In the genomic region with DNA sequence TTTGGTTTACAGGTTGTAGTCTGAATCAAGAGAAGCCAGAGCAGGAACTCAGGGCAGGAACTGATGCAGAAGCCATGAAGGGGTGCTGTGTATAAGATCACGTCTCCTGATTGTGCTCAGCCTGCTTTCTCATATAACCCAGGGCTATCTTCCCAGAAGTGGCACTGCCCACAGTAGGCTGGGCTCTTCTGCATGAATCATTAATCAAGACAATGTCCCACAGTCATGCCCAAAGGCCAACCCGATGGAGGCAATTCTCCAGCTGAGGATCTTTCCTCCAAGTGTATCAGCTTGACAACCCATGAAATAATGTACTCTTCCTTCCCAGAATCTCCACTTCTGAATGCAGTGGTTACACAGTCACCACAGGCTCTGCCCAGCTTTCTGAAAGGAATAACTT, we compare ENCODE assay signal across 21 mouse cellular contexts. TPM values are rescaled to one million over a fixed set of nuclear protein-coding genes. Genes with fewer than 3 reads are reported as not detected.
"Had no signal": no experiment of that assay in that cellular context is flagged by ENCODE, and none has a peak within 500 bp of the region (broad histone marks: within the 10 kb centered on the region; RNA-seq: fewer than 3 reads in every experiment).

No protein-coding gene starts in this region.

- H3K4me1 ChIP-seq: liver, embryonic 12.5 days; midbrain, embryonic 10.5 days; neural tube, embryonic 12.5 days had no signal

- ATAC-seq: intestine, embryonic 15.5 days; liver, embryonic 12.5 days had no signal

- H3K9ac ChIP-seq: intestine, embryonic 15.5 days; limb, embryonic 13.5 days; liver, embryonic 12.5 days; lung, embryonic 14.5 days; neural tube, embryonic 12.5 days had no signal

- H3K4me3 ChIP-seq: intestine, embryonic 15.5 days; limb, embryonic 13.5 days; liver, embryonic 12.5 days; midbrain, embryonic 10.5 days; neural tube, embryonic 12.5 days had no signal

- H3K9me3 ChIP-seq: intestine, embryonic 15.5 days; liver, embryonic 12.5 days; midbrain, embryonic 10.5 days; neural tube, embryonic 12.5 days had no signal

- H3K4me2 ChIP-seq: intestine, embryonic 15.5 days; limb, embryonic 13.5 days; liver, embryonic 12.5 days; lung, embryonic 14.5 days; neural tube, embryonic 12.5 days had no signal

- DNase-seq: left cerebral cortex, postnatal 4 days; lung, embryonic 14.5 days; lung, postnatal 10 days; lung, postnatal 4 days; midbrain, embryonic 14.5 days; right cerebral cortex, postnatal 4 days; spleen, adult 18-20 months; thymus, adult 18-20 months; thymus, postnatal 14 days had no signal

- H3K36me3 ChIP-seq: intestine, embryonic 15.5 days; limb, embryonic 13.5 days; liver, embryonic 12.5 days; midbrain, embryonic 10.5 days; neural tube, embryonic 12.5 days had no signal

- H3K27me3 ChIP-seq: intestine, embryonic 15.5 days; limb, embryonic 13.5 days; liver, embryonic 12.5 days; neural tube, embryonic 12.5 days had no signal

- H3K27ac ChIP-seq: intestine, embryonic 15.5 days; limb, embryonic 13.5 days; liver, embryonic 12.5 days; midbrain, embryonic 10.5 days; neural tube, embryonic 12.5 days had no signal

RNA-seq across cellular contexts. Expression of gene Akr1d1, which starts 24.4 kb away (rescaled TPM):
- total RNA-seq: layer of hippocampus, postnatal 14 days; left cerebral cortex, adult 18-20 months; left cerebral cortex, postnatal 10 days; left cerebral cortex, postnatal 4 days; megakaryocyte, adult 5-6 weeks; neutrophil, adult 5-6 weeks had no signal
- polyA plus RNA-seq: large intestine, adult 2 months; limb, embryonic 13.5 days; lung, embryonic 14.5 days; midbrain, embryonic 10.5 days; midbrain, embryonic 14.5 days; neural tube, embryonic 12.5 days; stomach, embryonic 14.5 days had no signal
